Mouse (Mus musculus): ENCODE measurements around the gene Ttbk1. TPM values are rescaled to one million over a fixed set of nuclear protein-coding genes. Genes with fewer than 3 reads are reported as not detected.
"Not testable (repeated sequence)": the region's sequence is repeated elsewhere in the genome, so short reads cannot be mapped to it uniquely, and the experiment has no call there.

The Ttbk1 gene
- polyA plus RNA-seq, 1 experiment from 2014 or later, result 6.6 TPM

GRCm38 (mm10) chr17:46502775-46503174, 15.3 kb upstream of the Ttbk1 start:
- WGBS, result 93% methylated on average over 2 of the region's 2 CpGs
- no peak overlapping the region for H3K9ac ChIP-seq

GRCm38 (mm10) chr17:46497956-46498355, 10.5 kb upstream of the Ttbk1 start:
- H3K4me2 ChIP-seq (replicated peaks), result 0 out of 2 replicates have a peak overlapping the region, but pooled peaks have one; percentile 75
- no peak overlapping the region for H3K4me3 ChIP-seq
- no peaks in the 10 kb centered on the region for H3K9me3 ChIP-seq (replicated peaks)
- H3K9ac ChIP-seq, result no peak overlapping the region
- H3K4me1 ChIP-seq, result peaks cover 9% of the 10 kb centered on the region
- 72% methylated on average over 8 of the region's 8 CpGs for WGBS
- ATAC-seq (ENCODE audit: low FRiP score), result no peak
- no peak overlapping the region for H3K27ac ChIP-seq
- peaks cover 29% of the 10 kb centered on the region for H3K36me3 ChIP-seq
- H3K27me3 ChIP-seq, result peaks cover 18% of the 10 kb centered on the region

More at GRCm38 (mm10) chr17:46502775-46503174, 15.3 kb upstream of the Ttbk1 start:
- Histone ChIP-seq H3K27ac (no peak overlapping the region), H3K4me1 (0 out of 2 replicates have a peak, but pooled peaks cover under 1% of the 10 kb centered on the region), H3K4me3 (no peak overlapping the region), H3K27me3 (no peaks in the 10 kb centered on the region; the same call in none of the 2 replicates), H3K4me2 (replicated peaks) (no peak overlapping the region), H3K9me3 (replicated peaks) (no peaks in the 10 kb centered on the region), H3K36me3 (peaks cover 30% of the 10 kb centered on the region)
- no peak for ATAC-seq (ENCODE audit: low FRiP score)

- peaks cover 20% of the 10 kb centered on the region for H3K36me3 ChIP-seq
- under 1% methylated on average over 44 of the region's 44 CpGs for WGBS
- H3K27ac ChIP-seq, result no peak within 1 kb of the TSS
- peak within 1 kb of the TSS; percentile 59 for H3K4me3 ChIP-seq
- peak within 1 kb of the TSS; percentile 72 for H3K9ac ChIP-seq
- peak within 1 kb of the TSS; percentile 75 for H3K4me2 ChIP-seq (replicated peaks)
- no peaks in the 10 kb centered on the region for H3K9me3 ChIP-seq (replicated peaks)
- peak; percentile 97 for ATAC-seq (ENCODE audit: low FRiP score)
- peaks cover 9% of the 10 kb centered on the region for H3K4me1 ChIP-seq
- peaks cover 23% of the 10 kb centered on the region for H3K27me3 ChIP-seq
These were observed 9.4 kb upstream of the Ttbk1 start, which contains the start of gene Dnph1 for GRCm38 (mm10) chr17:46496623-46497434. Gene Dnph1, plus strand, starts transcription at chr17:46496711.

- ATAC-seq (ENCODE audit: low FRiP score), result not testable (repeated sequence)
- H3K4me2 ChIP-seq (replicated peaks), result peak overlapping the region; percentile 75
These were observed 8.6 kb upstream of the Ttbk1 start for GRCm38 (mm10) chr17:46496081-46496480.

GRCm38 (mm10) chr17:46495486-46495885, 8.0 kb upstream of the Ttbk1 start:
- Histone ChIP-seq H3K36me3 (peaks cover 13% of the 10 kb centered on the region), H3K27me3 (peaks cover 23% of the 10 kb centered on the region), H3K9ac (no peak overlapping the region), H3K4me1 (peaks cover 9% of the 10 kb centered on the region), H3K4me2 (replicated peaks) (no peak overlapping the region), H3K4me3 (no peak overlapping the region), H3K27ac (no peak overlapping the region), H3K9me3 (replicated peaks) (no peaks in the 10 kb centered on the region)
- ATAC-seq (ENCODE audit: low FRiP score), result no peak
- 83% methylated on average over 5 of the region's 5 CpGs for WGBS

More at GRCm38 (mm10) chr17:46496081-46496480, 8.6 kb upstream of the Ttbk1 start:
- not testable (repeated sequence) for H3K9me3 ChIP-seq (replicated peaks); H3K4me1 ChIP-seq; H3K27ac ChIP-seq; H3K9ac ChIP-seq; H3K4me3 ChIP-seq
- Histone ChIP-seq H3K36me3 (peaks cover 19% of the 10 kb centered on the region), H3K27me3 (peaks cover 23% of the 10 kb centered on the region)

- Histone ChIP-seq H3K36me3 (no peaks in the 10 kb centered on the region; the same call in 1 of the 2 replicates), H3K4me1 (peaks cover 40% of the 10 kb centered on the region), H3K4me2 (replicated peaks) (peak overlapping the region; percentile 70), H3K27ac (peak overlapping the region; percentile 72), H3K9me3 (replicated peaks) (no peaks in the 10 kb centered on the region), H3K9ac (peak overlapping the region; percentile 93), H3K27me3 (peaks cover 62% of the 10 kb centered on the region), H3K4me3 (peak overlapping the region; percentile 83)
- 1% methylated on average over 22 of the region's 22 CpGs for WGBS
- peak; percentile 62 for ATAC-seq (ENCODE audit: low FRiP score)
These were observed 480 bp downstream of the Ttbk1 start for GRCm38 (mm10) chr17:46486995-46487394.

GRCm38 (mm10) chr17:46484461-46484875, 3.0 kb downstream of the Ttbk1 start:
- Histone ChIP-seq H3K27ac (peak overlapping the region; percentile 40; the same call in 1 of the 2 replicates), H3K4me3 (peak overlapping the region; percentile 31), H3K36me3 (peaks cover 5% of the 10 kb centered on the region), H3K4me2 (replicated peaks) (peak overlapping the region; percentile 74), H3K9ac (peak overlapping the region; percentile 55; the same call in 1 of the 2 replicates), H3K27me3 (peaks cover 53% of the 10 kb centered on the region), H3K4me1 (peaks cover 40% of the 10 kb centered on the region), H3K9me3 (replicated peaks) (no peaks in the 10 kb centered on the region)
- WGBS, result 20% methylated on average over 6 of the region's 6 CpGs
- 0 out of 2 replicates have a peak, but pooled peaks have one; percentile 3 for ATAC-seq (ENCODE audit: low FRiP score)

GRCm38 (mm10) chr17:46484021-46484431, 3.4 kb downstream of the Ttbk1 start:
- Histone ChIP-seq H3K9ac (peak overlapping the region; percentile 55), H3K36me3 (peaks cover 9% of the 10 kb centered on the region), H3K27me3 (peaks cover 51% of the 10 kb centered on the region), H3K4me3 (peak overlapping the region; percentile 31), H3K27ac (peak overlapping the region; percentile 40; the same call in 1 of the 2 replicates), H3K4me1 (peaks cover 40% of the 10 kb centered on the region), H3K9me3 (replicated peaks) (no peaks in the 10 kb centered on the region), H3K4me2 (replicated peaks) (peak overlapping the region; percentile 74)
- ATAC-seq (ENCODE audit: low FRiP score), result peak; percentile 14; the same call in 1 of the 2 replicates
- WGBS, result 2% methylated on average over 13 of the region's 13 CpGs

- WGBS, result under 1% methylated on average over 16 of the region's 16 CpGs
These were observed 3.9 kb downstream of the Ttbk1 start for GRCm38 (mm10) chr17:46483561-46484001.

GRCm38 (mm10) chr17:46477286-46477685, 10.2 kb downstream of the Ttbk1 start:
- WGBS, result 85% methylated on average over 15 of the region's 15 CpGs
- H3K4me2 ChIP-seq (replicated peaks), result no peak overlapping the region
- no peak overlapping the region for H3K4me3 ChIP-seq
- no peak for ATAC-seq (ENCODE audit: low FRiP score)
- no peak overlapping the region for H3K9ac ChIP-seq
- H3K36me3 ChIP-seq, result peaks cover 67% of the 10 kb centered on the region
- H3K27me3 ChIP-seq, result no peaks in the 10 kb centered on the region
- no peaks in the 10 kb centered on the region for H3K9me3 ChIP-seq (replicated peaks)
- H3K27ac ChIP-seq, result no peak overlapping the region
- H3K4me1 ChIP-seq, result no peaks in the 10 kb centered on the region

More at GRCm38 (mm10) chr17:46483561-46484001, 3.9 kb downstream of the Ttbk1 start:
- Histone ChIP-seq H3K36me3 (peaks cover 13% of the 10 kb centered on the region), H3K4me1 (peaks cover 40% of the 10 kb centered on the region), H3K27me3 (peaks cover 47% of the 10 kb centered on the region), H3K9me3 (replicated peaks) (no peaks in the 10 kb centered on the region), H3K4me3 (peak overlapping the region; percentile 31), H3K4me2 (replicated peaks) (peak overlapping the region; percentile 74), H3K27ac (no peak overlapping the region), H3K9ac (peak overlapping the region; percentile 55)
- ATAC-seq (ENCODE audit: low FRiP score), result peak; percentile 56

- H3K36me3 ChIP-seq, result peaks cover 72% of the 10 kb centered on the region
- no peak overlapping the region for H3K9ac ChIP-seq
- ATAC-seq (ENCODE audit: low FRiP score), result no peak
- H3K9me3 ChIP-seq (replicated peaks), result no peaks in the 10 kb centered on the region
- H3K27me3 ChIP-seq, result no peaks in the 10 kb centered on the region
- no peak overlapping the region for H3K4me3 ChIP-seq
- no peak overlapping the region for H3K27ac ChIP-seq
- H3K4me1 ChIP-seq, result no peaks in the 10 kb centered on the region
- 75% methylated on average over 8 of the region's 8 CpGs for WGBS
- no peak overlapping the region for H3K4me2 ChIP-seq (replicated peaks)
These were observed 10.9 kb downstream of the Ttbk1 start for GRCm38 (mm10) chr17:46476601-46477000.

GRCm38 (mm10) chr17:46467830-46468229, 19.6 kb downstream of the Ttbk1 start:
- 68% methylated on average over 9 of the region's 9 CpGs for WGBS
- peaks cover 84% of the 10 kb centered on the region for H3K36me3 ChIP-seq
- peaks cover under 1% of the 10 kb centered on the region for H3K27me3 ChIP-seq
- peaks cover 6% of the 10 kb centered on the region for H3K4me1 ChIP-seq
- ATAC-seq (ENCODE audit: low FRiP score), result no peak
- no peak overlapping the region for H3K4me3 ChIP-seq
- no peak overlapping the region for H3K4me2 ChIP-seq (replicated peaks)
- H3K9ac ChIP-seq, result no peak overlapping the region
- no peaks in the 10 kb centered on the region for H3K9me3 ChIP-seq (replicated peaks)
- no peak overlapping the region for H3K27ac ChIP-seq
